ENCODE assay signal across 23 mouse cellular contexts in genomic region chr2:6487566-6488488, GRCm38 (mm10).
DNase-seq lines count a peak whose midpoint lies in the region; ATAC-seq and TF ChIP-seq lines count a peak whose summit lies in the region.
"Had no signal": no experiment of that assay in that cellular context is flagged by ENCODE, and none has a peak within 500 bp of the region (broad histone marks: within the 10 kb centered on the region; RNA-seq: fewer than 3 reads in every experiment).

No protein-coding gene starts in this region.

- H3K36me3 ChIP-seq in stomach, postnatal 0 days (ENCODE audit: control insufficient read depth, insufficient read depth, low read length), result no peaks in the 10 kb centered on the region
- H3K36me3 ChIP-seq: embryonic facial prominence, embryonic 15.5 days; forebrain, embryonic 10.5 days; forebrain, embryonic 15.5 days; G1E; heart, embryonic 12.5 days; hindbrain, embryonic 10.5 days; intestine, embryonic 15.5 days had no signal

- no peaks in the 10 kb centered on the region for H3K9me3 ChIP-seq in stomach, postnatal 0 days (ENCODE audit: control insufficient read depth, low read length)
- H3K9me3 ChIP-seq: embryonic facial prominence, embryonic 15.5 days; forebrain, embryonic 10.5 days; forebrain, embryonic 15.5 days; G1E; hindbrain, embryonic 10.5 days; intestine, embryonic 15.5 days had no signal

- DNase-seq in cerebellum, postnatal 4 days (ENCODE audit: low spot score in 2 of 2), result no peak
- peak; percentile 68 for DNase-seq in brain, adult 2 months (ENCODE audit: low read depth, low spot score)
- peak; percentile 68 to 82 for DNase-seq in cerebellum, adult 2 months
- peak; percentile 57 to 71 for DNase-seq in cerebellum, postnatal 10 days
- no peak for DNase-seq in retina, embryonic 14.5 days (ENCODE audit: low spot score)
- DNase-seq in kidney, postnatal 4 days, result no peak
- no peak for DNase-seq in stomach, postnatal 0 days (ENCODE audit: low spot score)
- DNase-seq: adrenal gland, adult 8-10 months; B cell, adult 2 months; gastrocnemius, postnatal 10 days; heart, adult 2 months; kidney, adult 18-20 months had no signal

- no peak for TF ChIP-seq CTCF in cerebellum, adult 2 months (IDR thresholded peaks at IDR 0.05; ENCODE audit: borderline replicate concordance, insufficient read depth, low read depth, low read length)
- no peak for TF ChIP-seq CTCF in stomach, postnatal 0 days (IDR thresholded peaks at IDR 0.05; ENCODE audit: low read depth)

- no peak for TF ChIP-seq POLR2A in cerebellum, adult 2 months (IDR thresholded peaks at IDR 0.05; ENCODE audit: borderline replicate concordance, insufficient read depth, low read length)

- peaks cover 17% of the 10 kb centered on the region for H3K4me1 ChIP-seq in cerebellum, adult 2 months (ENCODE audit: control insufficient read depth, insufficient read depth, low read length)
- 0 out of 2 replicates have a peak, but pooled peaks cover 2% of the 10 kb centered on the region for H3K4me1 ChIP-seq in stomach, postnatal 0 days (replicated peaks; ENCODE audit: control insufficient read depth, insufficient read depth)

- 28% methylated on average over 10 of the region's 10 CpGs for WGBS in cerebellum, adult 2 months
- 76% methylated on average over 10 of the region's 10 CpGs for WGBS in stomach, postnatal 0 days

- ATAC-seq in cerebellum, adult (ENCODE audit: insufficient number of reproducible peaks, low FRiP score, low TSS enrichment), result peak; percentile 83
- no peak for ATAC-seq in stomach, postnatal 0 days (ENCODE audit: low FRiP score, low TSS enrichment)
- ATAC-seq: CD4-positive, CD25-positive, alpha-beta regulatory T cell, adult 4 months; intestine, embryonic 15.5 days had no signal

- H3K9ac ChIP-seq in stomach, postnatal 0 days (ENCODE audit: low read length), result no peak overlapping the region
- H3K9ac ChIP-seq: embryonic facial prominence, embryonic 15.5 days; forebrain, embryonic 15.5 days; heart, embryonic 12.5 days; hindbrain, embryonic 14.5 days; intestine, embryonic 15.5 days had no signal

- no peak overlapping the region for H3K4me3 ChIP-seq in cerebellum, adult 2 months (replicated peaks; ENCODE audit: insufficient read depth, low read depth, low read length)
- no peak overlapping the region for H3K4me3 ChIP-seq in stomach, postnatal 0 days (ENCODE audit: low read depth, low read length)
- H3K4me3 ChIP-seq: embryonic facial prominence, embryonic 15.5 days; erythroblast, embryonic 14.5 days; forebrain, embryonic 10.5 days; forebrain, embryonic 15.5 days; heart, adult 2 months; heart, embryonic 12.5 days; hindbrain, embryonic 10.5 days; intestine, embryonic 15.5 days had no signal

- H3K27me3 ChIP-seq in cerebellum, adult 2 months (ENCODE audit: control insufficient read depth, insufficient read depth, low read length), result no peaks in the 10 kb centered on the region
- no peaks in the 10 kb centered on the region for H3K27me3 ChIP-seq in stomach, postnatal 0 days (ENCODE audit: control insufficient read depth, insufficient read depth, low read length)
- H3K27me3 ChIP-seq: embryonic facial prominence, embryonic 15.5 days; forebrain, embryonic 15.5 days; heart, embryonic 12.5 days; intestine, embryonic 15.5 days had no signal

- no peak overlapping the region for H3K4me2 ChIP-seq in stomach, postnatal 0 days (replicated peaks; ENCODE audit: low read depth)
- H3K4me2 ChIP-seq: embryonic facial prominence, embryonic 15.5 days; forebrain, embryonic 15.5 days; heart, embryonic 12.5 days; hindbrain, embryonic 14.5 days; intestine, embryonic 15.5 days had no signal

- no peak overlapping the region for H3K27ac ChIP-seq in cerebellum, adult 2 months (ENCODE audit: insufficient read depth, low read length)
- H3K27ac ChIP-seq in stomach, postnatal 0 days (replicated peaks), result no peak overlapping the region
- H3K27ac ChIP-seq: embryonic facial prominence, embryonic 15.5 days; forebrain, embryonic 10.5 days; forebrain, embryonic 15.5 days; heart, adult 2 months; hindbrain, embryonic 10.5 days; hindbrain, embryonic 14.5 days; intestine, embryonic 15.5 days had no signal

- no peak for TF ChIP-seq EP300 in stomach, postnatal 0 days (optimal IDR thresholded peaks at IDR 0.05)

Comparison
In these comparisons a context has a peak if more than half of its experiments do, and no peak if none do; other contexts are left out.
1. DNase-seq: peak in brain, adult 2 months (single experiment), cerebellum, adult 2 months (2 of 2) and cerebellum, postnatal 10 days (2 of 2); none in cerebellum, postnatal 4 days (0 of 2), retina, embryonic 14.5 days (single experiment), kidney, postnatal 4 days (0 of 2) and stomach, postnatal 0 days (single experiment).